Mouse (Mus musculus) mature B cell (primary cell): ENCODE measurements around the gene Prdx1.
"Not testable (repeated sequence)": the region's sequence is repeated elsewhere in the genome, so short reads cannot be mapped to it uniquely, and the experiment has no call there.

Source experiments
- in situ Hi-C: fragments of 300-500 bp; cut with MboI; formaldehyde crosslinking; loops from 2 replicates; pipeline ENCODE4 v1.14.3; 2019

Gene Prdx1

GRCm38 (mm10) chr4:116685402-116686061, at the start of gene Prdx1:
Gene Prdx1, plus strand, starts transcription at chr4:116685544.
- in situ Hi-C loops: no loop called here

DNA sequence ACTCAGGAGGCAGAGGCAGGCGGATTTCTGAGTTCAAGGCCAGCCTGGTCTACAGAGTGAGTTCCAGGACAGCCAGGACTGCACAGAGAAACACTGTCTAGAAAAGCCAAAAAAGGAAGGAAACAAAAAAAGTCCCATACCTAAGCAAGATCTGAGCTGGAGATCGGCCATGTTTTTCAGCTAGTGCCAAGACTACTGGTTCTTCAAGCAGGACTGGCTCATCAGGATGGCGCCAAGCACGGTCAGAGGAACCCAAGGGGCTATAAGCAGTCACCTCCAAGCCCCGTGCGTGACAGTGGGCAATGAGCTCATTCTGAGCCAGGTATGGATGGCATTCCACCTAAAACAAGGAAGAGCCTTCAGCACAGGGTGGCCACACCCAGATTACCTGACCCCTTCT, 46.5 kb upstream of the Prdx1 start:
- in situ Hi-C loops: no loop called here

DNA sequence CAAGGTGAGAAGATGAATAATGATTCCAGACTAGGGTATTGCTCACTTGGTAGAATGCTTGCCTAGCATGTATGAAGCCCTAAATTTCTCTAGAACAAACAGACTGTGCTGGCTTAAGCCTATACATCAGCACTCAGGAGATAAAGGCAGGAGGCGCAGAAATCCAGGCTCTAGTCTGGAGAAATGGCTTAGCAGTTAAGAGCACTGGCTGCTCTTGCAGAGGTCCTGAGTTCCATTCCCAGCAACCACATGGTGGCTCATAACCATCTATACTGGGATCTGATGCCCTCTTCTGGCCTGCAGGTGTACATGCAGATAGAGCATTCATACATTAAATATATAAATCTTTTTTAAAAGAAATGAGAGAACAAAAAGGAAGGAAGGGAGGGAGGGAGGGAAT, 43.3 kb upstream of the Prdx1 start:
- in situ Hi-C loops: no loop called here

DNA sequence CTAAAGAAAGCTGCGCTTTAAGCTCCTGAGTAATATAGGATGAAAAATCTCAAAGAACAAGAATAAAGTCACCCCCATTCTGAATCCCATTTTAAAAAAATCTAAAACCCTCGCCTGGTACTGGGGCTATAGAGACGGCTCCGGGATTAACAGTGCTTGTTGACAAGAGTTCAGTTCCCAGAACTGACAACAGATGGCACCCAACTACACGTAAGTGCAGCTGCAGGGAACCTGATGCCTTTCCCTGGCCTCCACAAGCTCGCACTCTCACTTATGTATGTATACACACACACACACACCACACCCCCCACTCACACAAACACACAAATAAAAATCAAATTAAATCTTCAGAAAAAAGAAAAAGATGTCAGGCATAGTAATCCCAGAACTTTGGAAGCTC, 41.0 kb upstream of the Prdx1 start:
- in situ Hi-C loops: no loop called here

DNA sequence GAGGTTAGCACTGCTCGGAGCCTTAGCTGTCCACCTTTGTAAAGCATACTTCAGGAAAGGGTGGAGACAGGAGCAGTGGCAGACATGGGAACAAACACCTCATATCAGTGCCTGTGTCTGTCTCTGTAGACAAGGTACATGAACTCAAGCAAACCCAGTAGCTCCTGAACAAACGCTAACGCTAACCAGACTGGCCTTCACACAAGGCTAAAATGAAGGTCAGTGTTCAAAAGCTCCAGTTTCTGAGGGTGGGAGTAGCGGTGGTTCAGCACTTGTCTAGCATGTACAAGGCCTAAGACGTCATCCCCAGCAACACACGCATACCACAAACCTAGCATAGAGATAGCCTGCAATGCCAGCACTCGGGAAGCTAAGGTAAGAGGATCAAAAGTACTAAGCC, 39.7 kb upstream of the Prdx1 start:
- in situ Hi-C loops: no loop called here

DNA sequence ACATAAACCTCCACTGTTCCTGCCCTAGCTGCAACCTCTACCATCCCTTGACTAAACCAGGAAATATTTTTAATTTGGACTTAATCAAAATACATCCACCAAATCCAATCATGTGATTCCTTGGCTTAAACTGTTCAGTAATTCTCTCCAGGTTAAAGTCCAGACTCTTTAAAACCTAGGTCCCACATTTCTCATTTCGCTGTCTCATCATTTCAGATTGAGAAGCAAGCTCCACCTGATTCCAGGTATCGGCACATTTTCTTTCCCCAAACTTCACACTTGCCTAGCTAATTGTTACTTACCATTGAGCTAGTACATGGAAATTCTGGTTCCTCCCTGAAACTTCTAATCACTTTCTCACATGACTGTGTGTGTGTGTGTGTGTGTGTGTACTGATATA, 35.9 kb upstream of the Prdx1 start:
- in situ Hi-C loops: no loop called here

DNA sequence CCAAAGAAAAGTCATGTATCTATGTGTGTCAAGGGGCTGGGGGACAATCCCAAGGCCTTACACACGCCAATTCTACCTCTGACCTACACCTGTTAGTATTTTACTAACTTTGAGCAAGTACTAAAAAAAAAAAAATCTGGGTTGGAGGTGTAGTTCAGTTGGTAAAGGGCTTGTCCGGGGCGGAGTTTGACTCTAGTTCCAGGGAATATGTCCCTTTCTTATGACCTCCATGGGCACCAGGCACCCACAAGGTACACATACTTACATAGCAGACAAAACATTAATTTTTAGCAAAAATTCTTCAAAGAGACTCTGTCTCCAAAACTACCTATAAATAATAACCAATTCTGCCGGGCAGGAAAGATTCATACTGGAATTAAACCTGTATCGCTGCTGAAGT, 35.0 kb upstream of the Prdx1 start:
- in situ Hi-C loops: no loop called here

- in situ Hi-C loops: no loop called here
Observed at GRCm38 (mm10) chr4:116650924-116651796, 34.2 kb upstream of the Prdx1 start, which contains the start of gene Akr1a1. Gene Akr1a1, minus strand, starts transcription at chr4:116651680.

DNA sequence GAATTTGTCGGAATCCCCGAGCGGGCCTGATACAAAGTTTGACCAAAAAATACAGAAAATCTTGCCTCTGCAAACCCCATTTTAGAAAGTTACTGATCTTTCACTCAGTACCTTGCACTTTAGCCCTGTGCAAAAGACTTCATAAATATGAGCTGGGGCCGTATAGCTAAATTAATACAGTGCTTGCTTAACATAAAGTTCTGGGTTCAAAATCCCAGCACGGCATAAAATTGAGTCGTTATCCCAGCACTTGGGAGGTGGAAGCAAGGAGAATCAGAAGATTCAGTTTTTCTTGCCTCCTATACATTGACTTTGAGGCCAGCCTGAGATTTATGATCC, 33.6 kb upstream of the Prdx1 start:
- in situ Hi-C loops: no loop called here

DNA sequence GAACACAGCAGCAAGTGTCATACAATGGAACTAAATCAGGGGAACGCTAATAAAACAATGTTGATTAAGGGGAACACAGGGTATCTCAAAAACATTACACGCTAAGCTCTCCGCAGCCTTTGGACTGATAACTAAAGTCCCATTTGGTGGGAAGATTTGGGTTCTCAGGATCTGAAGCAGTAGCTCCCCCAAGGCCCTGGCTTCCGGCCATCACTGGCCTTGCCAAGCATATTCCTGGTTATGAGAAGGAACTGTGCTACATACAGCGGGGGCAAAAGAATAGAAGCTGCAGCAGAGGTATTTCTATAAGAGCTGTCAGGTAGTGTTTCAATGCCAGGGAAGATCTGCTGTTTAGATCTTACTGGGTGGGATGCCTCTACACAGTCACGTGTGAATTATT, 32.1 kb upstream of the Prdx1 start:
- in situ Hi-C loops: no loop called here

- in situ Hi-C loops: no loop called here
Observed at GRCm38 (mm10) chr4:116655100-116655499, 30.2 kb upstream of the Prdx1 start.

GRCm38 (mm10) chr4:116655658-116656057, 29.7 kb upstream of the Prdx1 start:
- in situ Hi-C loops: no loop called here

- in situ Hi-C loops: no loop called here
Observed at GRCm38 (mm10) chr4:116657971-116658370, 27.4 kb upstream of the Prdx1 start.

- in situ Hi-C loops: no loop called here
Observed at GRCm38 (mm10) chr4:116659474-116659873, 25.9 kb upstream of the Prdx1 start.

DNA sequence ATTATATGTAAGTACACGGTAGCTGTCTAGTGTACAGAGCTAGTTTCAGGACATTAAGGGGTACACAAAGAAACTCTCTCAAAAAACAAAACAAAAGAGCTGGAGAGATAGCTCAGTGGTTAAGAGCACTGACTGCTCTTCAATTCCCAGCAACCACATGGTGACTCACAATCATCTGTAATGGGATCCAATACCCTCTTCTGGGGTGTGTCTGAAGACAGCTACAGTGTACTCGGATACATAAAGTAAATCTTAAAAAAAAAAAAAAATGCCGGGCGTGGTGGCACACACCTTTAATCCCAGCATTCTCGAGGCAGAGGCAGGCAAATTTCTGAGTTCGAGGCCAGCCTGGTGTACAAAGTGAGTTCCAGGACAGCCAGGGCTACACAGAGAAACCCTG, 25.4 kb upstream of the Prdx1 start:
- in situ Hi-C loops: not testable (repeated sequence)

- in situ Hi-C loops: no loop called here
Observed at GRCm38 (mm10) chr4:116660829-116661228, 24.5 kb upstream of the Prdx1 start.

DNA sequence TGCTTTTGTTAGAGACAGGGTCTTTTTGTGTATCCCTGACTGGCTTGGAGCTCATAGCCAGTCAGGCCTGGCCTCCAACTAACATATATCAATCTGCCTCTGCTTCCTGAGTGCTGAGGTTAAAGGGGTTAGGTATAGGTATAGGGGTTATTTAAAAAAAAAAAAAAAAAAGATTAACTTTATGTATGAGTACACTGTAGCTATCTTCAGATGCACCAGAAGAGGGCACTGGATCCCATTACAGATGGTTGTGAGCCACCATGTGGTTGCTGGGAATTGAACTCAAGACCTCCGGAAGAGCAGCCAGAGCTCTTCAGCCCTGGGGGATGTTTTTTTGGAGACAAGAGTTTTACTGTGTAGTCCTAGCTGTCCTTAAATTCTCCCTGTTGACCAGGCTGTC, 23.3 kb upstream of the Prdx1 start:
- in situ Hi-C loops: no loop called here

GRCm38 (mm10) chr4:116666625-116667024, 18.7 kb upstream of the Prdx1 start:
- in situ Hi-C loops: no loop called here

DNA sequence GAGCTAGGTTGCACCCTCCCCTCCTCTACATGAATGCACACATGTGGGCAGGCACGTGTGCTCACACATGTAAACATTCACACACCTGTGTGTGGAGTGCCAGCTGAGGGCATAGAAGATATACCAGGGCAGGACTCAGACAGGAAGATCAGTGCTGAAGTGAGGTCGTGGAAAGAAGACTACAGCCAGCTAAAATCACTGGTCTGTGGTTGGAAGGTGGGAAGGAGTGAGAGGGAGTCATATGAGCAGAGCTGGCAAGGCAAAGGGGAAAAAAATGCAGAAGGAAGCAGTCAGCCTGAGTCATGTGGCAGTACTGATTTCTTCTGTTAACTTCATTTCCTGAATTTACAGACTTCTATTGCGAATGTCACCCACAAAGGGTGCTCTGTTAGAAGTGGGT, 17.2 kb upstream of the Prdx1 start:
- in situ Hi-C loops: no loop called here

- in situ Hi-C loops: no loop called here
Observed at GRCm38 (mm10) chr4:116669291-116669690, 16.1 kb upstream of the Prdx1 start.

DNA sequence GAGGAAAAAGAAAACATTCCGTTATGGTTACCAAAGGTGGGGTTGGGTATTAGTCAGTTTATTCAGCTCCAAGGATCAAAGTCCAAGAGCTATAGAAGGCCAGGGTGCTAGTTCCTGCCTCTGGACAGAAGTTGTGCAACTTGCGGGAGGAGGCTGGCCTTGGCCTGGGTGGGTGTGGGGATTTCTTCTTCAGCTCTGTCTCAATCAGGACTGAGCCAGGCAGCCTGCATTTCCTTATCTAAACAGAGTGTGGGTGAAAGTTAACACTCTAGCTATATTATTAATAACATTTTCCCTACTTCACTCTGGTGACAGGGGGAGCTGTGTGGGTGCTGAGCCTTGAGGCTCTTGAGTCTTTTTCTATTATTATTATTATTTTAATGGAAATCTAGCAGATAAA, 12.6 kb upstream of the Prdx1 start:
- in situ Hi-C loops: no loop called here

DNA sequence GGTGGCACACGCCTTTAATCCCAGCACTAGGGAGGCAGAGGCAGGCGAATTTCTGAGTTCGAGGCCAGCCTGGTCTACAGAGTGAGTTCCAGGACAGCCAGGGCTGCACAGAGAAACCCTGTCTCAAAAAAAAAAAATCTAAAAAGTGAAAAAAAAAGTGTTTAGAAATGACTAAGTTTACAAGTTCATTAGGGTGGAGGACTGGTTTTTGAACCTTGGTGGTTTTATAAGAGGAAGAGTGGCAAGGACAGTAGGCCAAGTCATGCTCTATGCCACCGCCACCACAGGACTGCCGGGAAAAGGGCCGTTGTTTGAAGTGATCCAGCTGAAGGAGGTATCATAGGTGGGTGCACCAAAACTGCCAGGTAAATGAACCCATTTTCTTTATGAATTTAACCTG, 10.6 kb upstream of the Prdx1 start:
- in situ Hi-C loops: not testable (repeated sequence)

- in situ Hi-C loops: no loop called here
Observed at GRCm38 (mm10) chr4:116676027-116676426, 9.3 kb upstream of the Prdx1 start.

- in situ Hi-C loops: no loop called here
Observed at GRCm38 (mm10) chr4:116677808-116678207, 7.5 kb upstream of the Prdx1 start.
